In the genomic region with DNA sequence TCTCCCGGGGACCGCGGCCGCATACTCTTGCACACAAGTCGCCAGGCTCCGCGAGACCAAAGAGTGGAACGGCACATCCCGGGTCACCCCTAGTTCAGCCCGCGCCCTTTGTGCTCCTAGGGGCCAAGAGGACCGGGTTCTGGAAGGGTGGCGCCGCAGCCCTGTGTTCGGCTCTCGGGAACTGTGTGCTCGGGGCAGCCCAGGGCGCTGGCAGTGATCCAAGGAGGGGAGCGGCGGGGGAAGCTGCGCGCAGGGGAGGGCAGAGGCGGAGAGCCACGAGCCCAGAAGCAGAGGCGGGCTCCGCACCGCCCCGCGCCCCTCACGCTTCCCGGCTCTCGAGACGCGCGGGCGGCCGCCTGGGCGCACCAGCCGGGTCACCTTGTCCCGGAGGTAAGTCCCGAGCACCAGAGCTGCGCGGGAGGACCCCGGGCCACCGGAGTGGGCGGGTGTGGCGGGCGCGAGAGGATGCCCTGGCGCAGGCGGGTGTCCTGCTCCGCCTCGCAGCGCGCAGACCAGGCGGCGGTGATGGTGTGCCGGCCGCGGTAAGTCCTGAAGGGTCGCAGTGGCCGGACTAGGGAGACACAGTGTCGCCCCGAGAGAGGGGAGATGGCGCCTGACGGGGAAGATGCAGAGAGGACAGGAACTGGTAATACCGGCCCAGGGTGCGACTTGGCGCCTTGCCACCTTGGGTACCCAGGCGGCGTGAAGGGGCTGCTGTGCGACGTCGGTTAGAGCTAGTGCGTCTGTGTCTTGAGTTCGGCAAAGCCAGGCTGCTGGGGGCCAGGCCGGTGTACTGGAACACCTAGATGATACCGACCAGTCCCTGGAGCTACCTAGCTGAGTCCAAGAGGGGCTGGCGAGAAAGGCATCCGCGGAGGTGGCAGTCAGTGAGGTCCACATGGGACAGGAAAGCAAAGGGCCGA, we compare ENCODE assay signal across 8 mouse cellular contexts. TPM values are rescaled to one million over a fixed set of nuclear protein-coding genes. Genes with fewer than 3 reads are reported as not detected.
DNase-seq lines count a peak whose midpoint lies in the region; ATAC-seq lines count a peak whose summit lies in the region.

A gene (minus strand): TSS at position 678 of the 923 bp plus-strand sequence.

- H3K4me3 ChIP-seq in heart, embryonic 13.5 days: peak within 1 kb of the TSS; percentile 66
- peak within 1 kb of the TSS; percentile 47 for H3K4me3 ChIP-seq in stomach, embryonic 14.5 days (ENCODE audit: low read depth, low read length)

- H3K9ac ChIP-seq in heart, embryonic 13.5 days: peak within 1 kb of the TSS; percentile 80
- peak within 1 kb of the TSS; percentile 40; the same call in 1 of the 2 replicates for H3K9ac ChIP-seq in stomach, embryonic 14.5 days (replicated peaks; ENCODE audit: low read depth, low read length)

- H3K9me3 ChIP-seq in heart, embryonic 13.5 days: no peaks in the 10 kb centered on the region
- no peaks in the 10 kb centered on the region for H3K9me3 ChIP-seq in stomach, embryonic 14.5 days (ENCODE audit: control insufficient read depth, low read depth, low read length)

- H3K4me2 ChIP-seq in heart, embryonic 13.5 days: peak within 1 kb of the TSS; percentile 94
- peak within 1 kb of the TSS; percentile 94 for H3K4me2 ChIP-seq in stomach, embryonic 14.5 days (replicated peaks; ENCODE audit: low read depth, low read length)

- under 1% methylated on average over 82 of the region's 82 CpGs for WGBS in heart, embryonic 13.5 days
- under 1% methylated on average over 66 of the region's 82 CpGs for WGBS in stomach, embryonic 14.5 days

- peak; percentile 9 for DNase-seq in thymus, postnatal 4 days
- DNase-seq in thymus, adult 18-20 months: no peak
- DNase-seq in embryo, embryonic 11.5 days (ENCODE audit: low read depth, low spot score): peak; percentile 47
- DNase-seq in layer of hippocampus, postnatal 10 days (ENCODE audit: low spot score in 2 of 2): peak; percentile 71 to 76
- peak; percentile 61 for DNase-seq in mesoderm, embryonic 11.5 days (ENCODE audit: low read depth, low spot score)
- DNase-seq in thymus, postnatal 0 days (ENCODE audit: low spot score): no peak

- H3K36me3 ChIP-seq in heart, embryonic 13.5 days: no peaks in the 10 kb centered on the region
- no peaks in the 10 kb centered on the region for H3K36me3 ChIP-seq in stomach, embryonic 14.5 days (ENCODE audit: control insufficient read depth, insufficient read depth, low read length)

- H3K27me3 ChIP-seq in heart, embryonic 13.5 days (replicated peaks): peaks cover 51% of the 10 kb centered on the region
- peaks cover 29% of the 10 kb centered on the region; the same call in 1 of the 2 replicates for H3K27me3 ChIP-seq in stomach, embryonic 14.5 days (ENCODE audit: control insufficient read depth, insufficient read depth, low read length)

- peak; percentile 17; the same call in 1 of the 2 replicates for ATAC-seq in heart, embryonic 13.5 days (ENCODE audit: extremely low read depth, insufficient number of reproducible peaks, low FRiP score, low TSS enrichment)
- peak; percentile 77 for ATAC-seq in stomach, embryonic 14.5 days (ENCODE audit: insufficient number of reproducible peaks, insufficient read depth, low FRiP score, low read depth)

- H3K4me1 ChIP-seq in heart, embryonic 13.5 days: peaks cover 22% of the 10 kb centered on the region
- 0 out of 2 replicates have a peak, but pooled peaks cover 4% of the 10 kb centered on the region for H3K4me1 ChIP-seq in stomach, embryonic 14.5 days (ENCODE audit: control insufficient read depth, insufficient read depth, low read length)

- no peak within 1 kb of the TSS for H3K27ac ChIP-seq in heart, embryonic 13.5 days (replicated peaks)
- H3K27ac ChIP-seq in stomach, embryonic 14.5 days (ENCODE audit: low read length): no peak within 1 kb of the TSS

RNA-seq across cellular contexts. Expression of the gene that starts here (rescaled TPM):
- polyA plus RNA-seq in heart, embryonic 13.5 days (2015; fragmentation: Nextera tagmentation; extraction: Ambion mirVana): 0.23 and 0.31 TPM in 2 replicates
- 1 to 10 TPM; 1.3 to 2.4 TPM for total RNA-seq in layer of hippocampus, postnatal 10 days (2021)
- polyA plus RNA-seq in stomach, embryonic 14.5 days (2014; fragmentation: Nextera tagmentation; extraction: Ambion mirVana): 0.41 TPM in 1 of 2 replicates, not detected in the other
- polyA plus RNA-seq in thymus, postnatal 0 days (2015; fragmentation: Nextera tagmentation; extraction: Ambion mirVana): not detected in 2 replicates

Comparison
In these comparisons a context has a peak if more than half of its experiments do, and no peak if none do; other contexts are left out.
1. DNase-seq: peak in thymus, postnatal 4 days (single experiment), embryo, embryonic 11.5 days (single experiment), layer of hippocampus, postnatal 10 days (2 of 2) and mesoderm, embryonic 11.5 days (single experiment); none in thymus, adult 18-20 months (0 of 2) and thymus, postnatal 0 days (single experiment).
2. Peak in ATAC-seq, H3K4me3 ChIP-seq, H3K9ac ChIP-seq and H3K4me2 ChIP-seq in heart, embryonic 13.5 days; RNA of the gene not detected or under 1 TPM.
3. Peak in ATAC-seq, H3K4me3 ChIP-seq, H3K9ac ChIP-seq and H3K4me2 ChIP-seq in stomach, embryonic 14.5 days; RNA of the gene not detected or under 1 TPM.